Mouse (Mus musculus) lung, postnatal 0 days (tissue): Measurements from ENCODE around the gene Grik3. TPM values are rescaled to one million over a fixed set of nuclear protein-coding genes. Genes with fewer than 3 reads are reported as not detected.

Experiments used
- ATAC-seq: fragments of 200-750 bp; cut with Nextera tagmentation; 2 replicates; pipeline ENCODE4 v1.8.0; 2017; ENCODE audit warnings: moderate library complexity
- DNase-seq: peaks from one replicate; pipeline ENCODE4 v3.0.0-alpha.2; 2016; ENCODE audit warnings: low spot score
- H3K27ac ChIP-seq: fragments of 300-500 bp; sonication (generic); 2 replicates; pipeline ENCODE4 v1.5.1; 2014; ENCODE audit warnings: antibody characterized with exemption, mild to moderate bottlenecking, low read length, mixed read lengths
- H3K27me3 ChIP-seq: fragments of 300-500 bp; sonication (generic); replicated peaks from 2 replicates; pipeline ENCODE4 v1.6.1; 2014; ENCODE audit warnings: low read length, mixed read lengths; ENCODE audit not compliant: insufficient read depth
- H3K36me3 ChIP-seq: fragments of 300-500 bp; sonication (generic); 2 replicates; pipeline ENCODE4 v1.6.1; 2014; ENCODE audit warnings: low read length, mixed read lengths; ENCODE audit not compliant: insufficient read depth
- H3K4me1 ChIP-seq: fragments of 300-500 bp; sonication (generic); 2 replicates; pipeline ENCODE4 v1.6.1; 2014; ENCODE audit warnings: antibody characterized with exemption, low read depth, low read length, mixed read lengths; ENCODE audit not compliant: insufficient read depth
- H3K4me2 ChIP-seq: fragments of 300-500 bp; sonication (generic); replicated peaks from 2 replicates; pipeline ENCODE4 v1.6.1; 2014; ENCODE audit warnings: low read depth, mild to moderate bottlenecking, low read length, moderate library complexity, mixed read lengths
- H3K4me3 ChIP-seq: fragments of 300-500 bp; sonication (generic); 2 replicates; pipeline ENCODE4 v1.5.1; 2014; ENCODE audit warnings: low read depth, low read length
- H3K9ac ChIP-seq: fragments of 300-500 bp; sonication (generic); replicated peaks from 2 replicates; pipeline ENCODE4 v1.6.1; 2014; ENCODE audit warnings: low read depth, mild to moderate bottlenecking
- H3K9me3 ChIP-seq: fragments of 300-500 bp; sonication (generic); 2 replicates; pipeline ENCODE4 v1.6.1; 2016; ENCODE audit warnings: low read length, mixed read lengths
- CTCF ChIP-seq: IDR thresholded peaks from 2 replicates; pipeline ENCODE4 v1.5.1; 2016; ENCODE audit warnings: antibody characterized with exemption, mild to moderate bottlenecking
- EP300 ChIP-seq: IDR thresholded peaks from 2 replicates; pipeline ENCODE4 v1.6.1; 2016; ENCODE audit warnings: antibody characterized with exemption, mild to moderate bottlenecking, control low read depth
- WGBS: fragments of 180-500 bp; shearing (Covaris S2); extraction: QIAGEN DNeasy Blood & Tissue Kit; methylation state at CpG from one replicate; pipeline ENCODE4 v1.1.7; 2014; 5-methylcytosine and 5-hydroxymethylcytosine counted together
- polyA plus RNA-seq: library from polyadenylated mRNA; unstranded; fragments of >200 nt; fragmentation: Nextera tagmentation; extraction: Ambion mirVana; gene quantifications from 2 replicates; pipeline ENCODE4 v1.2.1, GENCODE M21; 2015

The Grik3 gene
- polyA plus RNA-seq, 1 experiment from 2014 or later: not detected

DNA sequence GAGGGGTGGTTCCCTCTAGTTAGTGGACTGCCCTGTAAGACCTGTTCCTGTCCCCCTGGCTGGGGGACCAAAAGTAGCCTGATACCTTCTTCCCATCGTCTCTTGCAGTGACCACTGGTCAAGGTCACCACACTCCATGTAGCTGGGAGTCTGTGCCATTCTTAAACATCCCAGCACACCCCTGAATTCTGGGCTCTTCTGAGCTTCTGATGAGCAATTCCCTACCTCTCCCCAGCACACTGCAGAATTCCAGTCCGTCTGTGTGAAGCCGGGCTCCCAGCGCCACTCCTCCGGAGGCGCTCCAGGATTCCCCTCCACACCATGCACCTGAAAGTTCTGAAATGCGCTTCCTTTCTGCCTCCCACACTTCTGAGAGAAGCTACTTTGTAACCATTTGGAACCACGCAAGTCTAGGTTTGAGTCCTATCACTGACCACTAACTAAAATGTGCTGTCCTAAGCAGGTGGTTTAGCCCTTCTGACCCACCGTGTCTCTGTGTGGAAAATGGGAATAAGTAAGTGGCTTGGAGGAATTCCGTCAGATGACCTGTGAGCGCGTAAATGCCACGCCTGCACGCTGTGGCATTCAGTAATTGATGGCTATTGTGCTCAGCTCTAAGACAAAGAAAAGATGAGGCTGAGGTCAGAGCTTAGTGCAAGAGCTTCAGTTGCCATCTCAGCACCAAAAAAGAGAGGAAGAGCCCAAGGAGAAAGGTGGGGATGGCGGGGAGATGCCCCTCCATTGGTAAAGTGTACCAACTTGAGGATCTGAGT lies 237.8 kb downstream of the Grik3 start:
- Histone ChIP-seq H3K27ac (no peak overlapping the region), H3K4me2 (no peak overlapping the region)

DNA sequence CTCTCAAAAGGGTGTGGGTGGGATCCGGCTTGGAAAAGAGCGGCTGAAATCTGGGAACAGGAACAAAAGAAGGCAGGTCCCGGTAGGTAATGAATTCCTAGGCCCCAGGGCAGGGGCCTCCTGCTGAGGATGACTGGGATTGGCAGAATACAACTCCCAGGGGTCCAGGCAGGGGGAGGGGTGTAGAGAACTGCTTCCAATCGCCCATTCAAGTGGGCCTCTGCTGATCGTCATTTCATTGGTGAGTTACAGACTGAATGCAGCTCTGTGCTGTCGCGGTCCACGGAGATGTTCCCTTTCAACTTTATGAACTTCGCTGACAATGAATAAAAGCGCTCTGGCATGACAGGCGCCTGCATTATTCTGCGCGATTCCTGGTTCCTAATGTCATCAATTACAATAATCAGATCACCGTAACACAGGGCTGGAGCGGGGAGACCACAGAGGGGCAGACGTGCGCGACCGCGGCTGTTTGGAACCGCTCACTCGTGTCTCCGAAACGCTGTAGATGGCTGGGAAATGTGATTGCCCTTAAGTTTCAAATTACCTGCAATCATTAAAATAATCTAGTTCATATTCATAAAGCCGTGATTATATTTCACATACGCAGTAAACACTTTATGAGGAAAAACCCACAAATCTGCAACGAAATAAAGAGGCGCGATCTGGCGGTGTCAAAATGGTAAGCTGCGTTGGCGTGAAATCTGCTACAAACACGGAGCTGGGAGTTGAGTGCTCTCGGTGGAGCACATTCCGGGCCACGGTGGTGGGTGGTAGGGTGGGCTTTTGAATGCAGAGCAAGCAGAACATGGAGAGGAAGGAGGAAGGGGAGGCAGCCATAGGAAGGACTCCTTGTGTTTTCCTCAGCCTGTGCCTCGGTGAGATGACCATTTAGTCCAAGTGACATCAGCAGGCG lies 239.1 kb downstream of the Grik3 start:
- DNase-seq: no peak
- Histone ChIP-seq H3K4me3 (no peak overlapping the region), H3K4me2 (no peak overlapping the region), H3K9ac (no peak overlapping the region), H3K27me3 (peaks cover 21% of the 10 kb centered on the region), H3K27ac (no peak overlapping the region), H3K4me1 (no peaks in the 10 kb centered on the region), H3K36me3 (no peaks in the 10 kb centered on the region), H3K9me3 (no peaks in the 10 kb centered on the region)
- no peak for TF ChIP-seq EP300
- TF ChIP-seq CTCF: no peak
- ATAC-seq: no peak
- 4% methylated on average over 38 of the region's 38 CpGs for WGBS

More for the DNA sequence above, 237.8 kb downstream of the Grik3 start:
- ATAC-seq: no peak
- Histone ChIP-seq H3K4me1 (no peaks in the 10 kb centered on the region), H3K9me3 (no peaks in the 10 kb centered on the region), H3K36me3 (no peaks in the 10 kb centered on the region), H3K4me3 (no peak overlapping the region), H3K27me3 (peaks cover 21% of the 10 kb centered on the region), H3K9ac (no peak overlapping the region)
- 12% methylated on average over 15 of the region's 15 CpGs for whole genome bisulfite sequencing
- TF ChIP-seq EP300: no peak
- TF ChIP-seq CTCF: no peak
- DNase-seq: no peak

DNA sequence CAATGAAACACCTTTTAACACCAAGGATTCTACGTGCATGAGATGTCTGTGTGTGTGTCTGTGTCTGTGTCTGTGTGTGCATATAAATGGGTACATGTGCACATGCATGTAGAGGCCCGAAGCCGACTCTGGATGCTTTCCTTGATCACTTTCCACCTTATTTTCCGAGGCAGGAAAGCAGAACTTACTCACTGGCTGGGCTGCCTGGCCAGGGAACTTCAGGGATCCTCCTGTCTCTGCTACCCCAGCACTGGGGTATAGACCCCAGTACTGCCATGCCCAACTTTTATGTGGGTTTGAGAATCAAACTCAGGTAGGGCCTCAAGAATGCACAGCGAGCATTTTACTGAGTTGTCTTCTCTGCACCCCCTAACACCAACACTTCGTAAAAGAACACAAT lies 240.3 kb downstream of the Grik3 start:
- no peak overlapping the region for H3K4me3 ChIP-seq
- no peaks in the 10 kb centered on the region for H3K9me3 ChIP-seq
- no peak overlapping the region for H3K4me2 ChIP-seq
- ATAC-seq (no peak), DNase-seq (no peak)
- H3K27me3 ChIP-seq: peaks cover 21% of the 10 kb centered on the region
- no peak overlapping the region for H3K9ac ChIP-seq
- H3K4me1 ChIP-seq: no peaks in the 10 kb centered on the region
- no peak overlapping the region for H3K27ac ChIP-seq
- H3K36me3 ChIP-seq: no peaks in the 10 kb centered on the region
- WGBS: 82% methylated on average over 6 of the region's 6 CpGs
- TF ChIP-seq EP300 (no peak), CTCF (no peak)

DNA sequence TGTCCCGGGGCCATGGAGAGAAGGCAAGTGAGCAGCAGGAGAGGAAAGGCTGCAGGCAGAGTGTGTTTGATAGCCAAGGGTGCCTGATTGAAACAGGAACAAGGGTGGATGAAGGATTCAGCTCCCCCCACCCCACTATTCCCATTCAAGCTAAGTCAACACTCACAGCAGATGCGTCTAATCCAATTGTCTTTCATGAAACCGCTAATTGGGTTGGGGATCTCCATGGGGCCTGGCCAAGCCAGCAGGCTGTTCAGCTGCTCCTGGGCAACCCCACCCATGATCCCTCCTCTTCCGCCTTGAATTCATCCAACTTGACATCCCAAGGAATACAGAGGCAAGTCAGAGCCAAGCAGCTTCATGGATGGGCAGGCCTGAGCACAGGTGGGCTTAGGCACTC lies 246.3 kb downstream of the Grik3 start:
- no peaks in the 10 kb centered on the region for H3K9me3 ChIP-seq
- H3K4me1 ChIP-seq: no peaks in the 10 kb centered on the region
- H3K27me3 ChIP-seq: no peaks in the 10 kb centered on the region
- H3K4me2 ChIP-seq: no peak overlapping the region
- no peak for ATAC-seq
- no peaks in the 10 kb centered on the region for H3K36me3 ChIP-seq
- H3K9ac ChIP-seq: no peak overlapping the region
- WGBS: 65% methylated on average over 4 of the region's 4 CpGs
- no peak overlapping the region for H3K27ac ChIP-seq
- TF ChIP-seq EP300 (no peak), CTCF (no peak)
- DNase-seq: no peak
- H3K4me3 ChIP-seq: no peak overlapping the region

DNA sequence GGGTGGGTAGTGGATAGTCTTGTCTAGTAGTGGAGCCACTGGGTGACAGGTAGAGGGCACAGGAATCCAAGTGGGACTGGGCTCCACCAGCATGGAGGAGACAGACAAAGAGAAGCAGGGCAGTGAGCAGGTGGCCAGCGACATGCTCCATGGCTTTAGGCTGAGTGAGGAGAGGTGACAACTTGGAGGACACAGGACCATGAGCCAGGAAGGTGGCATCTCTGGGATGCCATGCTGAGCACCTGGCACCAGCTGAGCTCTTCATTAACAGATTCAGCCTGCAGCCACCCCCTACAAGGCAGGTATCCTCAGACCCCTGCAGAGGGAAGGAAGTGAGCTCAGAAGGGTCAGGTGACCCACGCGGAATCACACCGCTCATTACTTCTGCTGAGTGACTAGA lies 248.3 kb downstream of the Grik3 start:
- H3K4me3 ChIP-seq: no peak overlapping the region
- DNase-seq (no peak), ATAC-seq (no peak)
- no peaks in the 10 kb centered on the region for H3K36me3 ChIP-seq
- no peak overlapping the region for H3K27ac ChIP-seq
- H3K27me3 ChIP-seq: no peaks in the 10 kb centered on the region
- no peak overlapping the region for H3K9ac ChIP-seq
- no peak for TF ChIP-seq EP300
- no peak for TF ChIP-seq CTCF
- 70% methylated on average over 4 of the region's 4 CpGs for WGBS
- no peaks in the 10 kb centered on the region for H3K4me1 ChIP-seq
- no peak overlapping the region for H3K4me2 ChIP-seq
- H3K9me3 ChIP-seq: no peaks in the 10 kb centered on the region

DNA sequence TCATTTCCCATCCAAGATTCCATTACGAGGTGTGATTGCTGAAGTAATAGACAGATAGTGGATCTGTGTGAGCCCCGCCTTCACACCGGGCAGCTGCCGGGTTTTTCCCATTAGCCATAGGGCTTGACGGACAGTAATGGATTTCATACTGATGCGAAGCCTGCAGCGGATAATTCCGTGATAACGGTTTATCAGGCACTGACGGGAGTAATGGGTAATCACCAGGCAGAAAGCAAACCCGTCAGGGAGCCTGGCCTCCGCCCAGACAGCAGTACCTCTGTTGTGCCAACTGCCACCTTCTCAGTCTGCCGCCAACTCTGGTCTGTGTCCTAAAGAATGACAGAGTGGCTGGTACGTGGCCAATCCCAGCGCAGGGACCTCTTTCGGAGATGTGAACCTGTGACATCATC lies 251.7 kb downstream of the Grik3 start:
- 74% methylated on average over 16 of the region's 16 CpGs for WGBS
- no peaks in the 10 kb centered on the region for H3K4me1 ChIP-seq
- no peaks in the 10 kb centered on the region for H3K9me3 ChIP-seq
- no peak overlapping the region for H3K4me2 ChIP-seq
- H3K36me3 ChIP-seq: no peaks in the 10 kb centered on the region
- DNase-seq (no peak), ATAC-seq (no peak)
- TF ChIP-seq EP300 (no peak), CTCF (no peak)
- no peak overlapping the region for H3K27ac ChIP-seq
- H3K27me3 ChIP-seq: no peaks in the 10 kb centered on the region
- H3K4me3 ChIP-seq: no peak overlapping the region
- no peak overlapping the region for H3K9ac ChIP-seq
